Mouse (Mus musculus) kidney, postnatal 25 days (tissue): ENCODE data around the gene Cox6b1.

Experiments used
- DNase-seq, 2 experiments: peaks; one replicate each; pipeline ENCODE4 v3.0.0; 2021; ENCODE audit warnings: mixed read lengths in 2 of 2

The Cox6b1 gene

GRCm38 (mm10) chr7:30625530-30626384, at the start of gene Cox6b1:
TSS of gene Cox6b1 (minus strand) at chr7:30626151.
- DNase-seq: peak; percentile 89 to 94

- no peak for DNase-seq
These were observed 45.5 kb upstream of the Cox6b1 start, which contains the start of gene Pmis2 for GRCm38 (mm10) chr7:30671480-30671879. TSS of gene Pmis2 (minus strand) at chr7:30671605.

- peak in 1 of 2 experiments; percentile 16 for DNase-seq
These were observed 43.3 kb upstream of the Cox6b1 start for GRCm38 (mm10) chr7:30669229-30669628.

GRCm38 (mm10) chr7:30665321-30665720, 39.4 kb upstream of the Cox6b1 start:
- peak in 1 of 2 experiments; percentile 32 for DNase-seq

GRCm38 (mm10) chr7:30664529-30665200, 38.7 kb upstream of the Cox6b1 start, which contains the start of gene Haus5:
TSS of gene Haus5 (minus strand) at chr7:30664994.
- DNase-seq: peak; percentile 94

- DNase-seq: peak; percentile 99 to 100
These were observed 23.9 kb upstream of the Cox6b1 start, which contains the start of gene Rbm42 for GRCm38 (mm10) chr7:30649591-30650540. TSS of gene Rbm42 (minus strand) at chr7:30650317.

- no peak for DNase-seq
These were observed 13.1 kb upstream of the Cox6b1 start for GRCm38 (mm10) chr7:30639083-30639482.

GRCm38 (mm10) chr7:30636395-30636794, 10.4 kb upstream of the Cox6b1 start:
- no peak for DNase-seq

- DNase-seq: no peak
These were observed 9.8 kb upstream of the Cox6b1 start, which contains the start of gene Etv2 for GRCm38 (mm10) chr7:30635752-30636151. TSS of gene Etv2 (minus strand) at chr7:30635852.

- DNase-seq: peak; percentile 56 to 57
These were observed 8.7 kb upstream of the Cox6b1 start for GRCm38 (mm10) chr7:30634621-30635020.

GRCm38 (mm10) chr7:30633762-30634412, 7.9 kb upstream of the Cox6b1 start:
- DNase-seq: no peak

GRCm38 (mm10) chr7:30629013-30629412, 3.1 kb upstream of the Cox6b1 start:
- DNase-seq: no peak

GRCm38 (mm10) chr7:30626647-30627046, 696 bp upstream of the Cox6b1 start:
- no peak for DNase-seq

- DNase-seq: peak in 1 of 2 experiments; percentile 56
These were observed 6.7 kb downstream of the Cox6b1 start for GRCm38 (mm10) chr7:30619202-30619601.

- no peak for DNase-seq
These were observed 7.3 kb downstream of the Cox6b1 start for GRCm38 (mm10) chr7:30618658-30619057.

GRCm38 (mm10) chr7:30615049-30615760, 10.7 kb downstream of the Cox6b1 start:
- no peak for DNase-seq

- DNase-seq: no peak
These were observed 11.5 kb downstream of the Cox6b1 start for GRCm38 (mm10) chr7:30614454-30614853.

- peak; percentile 74 to 78 for DNase-seq
These were observed 12.3 kb downstream of the Cox6b1 start for GRCm38 (mm10) chr7:30613529-30614112.

- no peak for DNase-seq
These were observed 13.1 kb downstream of the Cox6b1 start, which contains the start of gene Upk1a for GRCm38 (mm10) chr7:30612654-30613402. TSS of gene Upk1a (minus strand) at chr7:30612847.

GRCm38 (mm10) chr7:30610043-30610442, 15.9 kb downstream of the Cox6b1 start:
- peak in 1 of 2 experiments; percentile 42 for DNase-seq
